Comparison of ENCODE assay signal across 11 mouse cellular contexts in the genomic region with DNA sequence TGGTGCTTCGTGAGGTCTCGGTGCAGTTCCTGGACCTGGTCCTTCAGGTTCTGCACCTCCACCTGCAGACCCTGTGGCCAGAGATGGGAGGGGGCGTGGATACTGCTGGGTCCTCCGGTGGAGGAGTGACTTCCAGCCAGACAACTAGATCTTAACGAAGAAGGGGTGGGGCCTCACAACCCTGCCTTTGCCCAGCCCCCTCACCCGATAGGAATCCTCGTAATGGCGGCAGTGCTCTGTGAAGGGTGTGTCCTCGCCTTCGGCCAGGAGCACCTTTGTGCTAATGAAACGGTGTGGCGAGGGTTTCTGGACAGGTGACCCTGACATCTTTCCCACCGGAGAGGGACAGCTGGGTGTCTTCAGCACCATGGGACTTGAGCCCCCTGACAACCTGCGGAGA. TPM values are rescaled to one million over a fixed set of nuclear protein-coding genes. Genes with fewer than 3 reads are reported as not detected.
DNase-seq lines count a peak whose midpoint lies in the region; ATAC-seq and TF ChIP-seq lines count a peak whose summit lies in the region.
"Had no signal": no experiment of that assay in that cellular context is flagged by ENCODE, and none has a peak within 500 bp of the region (broad histone marks: within the 10 kb centered on the region; RNA-seq: fewer than 3 reads in every experiment).

No protein-coding gene starts in this region.

- peak overlapping the region; percentile 65 for H3K4me2 ChIP-seq in liver, embryonic 11.5 days
- H3K4me2 ChIP-seq in liver, postnatal 0 days (ENCODE audit: low read depth, low read length), result no peak overlapping the region
- H3K4me2 ChIP-seq in embryonic facial prominence, embryonic 14.5 days (ENCODE audit: low read depth, low read length), result peak overlapping the region; percentile 65; the same call in 1 of the 2 replicates
- H3K4me2 ChIP-seq in intestine, embryonic 16.5 days (ENCODE audit: low read depth, low read length), result peak overlapping the region; percentile 79

- H3K36me3 ChIP-seq in liver, embryonic 11.5 days (ENCODE audit: control insufficient read depth, insufficient read depth, low read length), result no peaks in the 10 kb centered on the region; the same call in 1 of the 2 replicates
- H3K36me3 ChIP-seq in liver, postnatal 0 days (replicated peaks; ENCODE audit: insufficient read depth, low read length), result no peaks in the 10 kb centered on the region
- no peaks in the 10 kb centered on the region for H3K36me3 ChIP-seq in embryonic facial prominence, embryonic 14.5 days (ENCODE audit: control insufficient read depth, insufficient read depth, low read length)
- H3K36me3 ChIP-seq in intestine, embryonic 16.5 days (ENCODE audit: control insufficient read depth, insufficient read depth, low read length), result no peaks in the 10 kb centered on the region; the same call in 1 of the 2 replicates
- peaks cover 3% of the 10 kb centered on the region; the same call in 1 of the 2 replicates for H3K36me3 ChIP-seq in small intestine, adult 2 months (ENCODE audit: control insufficient read depth, insufficient read depth, low read length)

- WGBS in liver, embryonic 11.5 days, result 6% methylated on average over 14 of the region's 14 CpGs
- 4% methylated on average over 14 of the region's 14 CpGs for WGBS in liver, postnatal 0 days (ENCODE audit: insufficient replicate concordance)
- 4% methylated on average over 14 of the region's 14 CpGs for WGBS in embryonic facial prominence, embryonic 14.5 days
- 5% methylated on average over 14 of the region's 14 CpGs for WGBS in intestine, embryonic 16.5 days
- WGBS in small intestine, adult 2 months, result 6% methylated on average over 14 of the region's 14 CpGs

- H3K27me3 ChIP-seq in liver, embryonic 11.5 days (replicated peaks; ENCODE audit: control insufficient read depth, insufficient read depth, low read length), result peaks cover 69% of the 10 kb centered on the region
- peaks cover 60% of the 10 kb centered on the region for H3K27me3 ChIP-seq in liver, postnatal 0 days (ENCODE audit: insufficient read depth, low read length)
- H3K27me3 ChIP-seq in embryonic facial prominence, embryonic 14.5 days (replicated peaks; ENCODE audit: control insufficient read depth, insufficient read depth, low read length), result peaks cover 64% of the 10 kb centered on the region
- peaks cover 48% of the 10 kb centered on the region for H3K27me3 ChIP-seq in intestine, embryonic 16.5 days (replicated peaks; ENCODE audit: control insufficient read depth, insufficient read depth, low read length)
- peaks cover 43% of the 10 kb centered on the region for H3K27me3 ChIP-seq in small intestine, adult 2 months (ENCODE audit: control insufficient read depth, insufficient read depth, low read length)

- H3K9ac ChIP-seq in liver, embryonic 11.5 days (ENCODE audit: low read depth, low read length), result no peak overlapping the region
- no peak overlapping the region for H3K9ac ChIP-seq in liver, postnatal 0 days (replicated peaks)
- H3K9ac ChIP-seq in embryonic facial prominence, embryonic 14.5 days (ENCODE audit: low read depth, low read length), result no peak overlapping the region; the same call in 1 of the 2 replicates
- no peak overlapping the region; the same call in 1 of the 2 replicates for H3K9ac ChIP-seq in intestine, embryonic 16.5 days (ENCODE audit: low read depth, low read length)

- no peaks in the 10 kb centered on the region for H3K9me3 ChIP-seq in liver, embryonic 11.5 days (ENCODE audit: control insufficient read depth, low read length)
- no peaks in the 10 kb centered on the region for H3K9me3 ChIP-seq in liver, postnatal 0 days (ENCODE audit: low read length)
- H3K9me3 ChIP-seq in embryonic facial prominence, embryonic 14.5 days (ENCODE audit: control insufficient read depth, low read length), result no peaks in the 10 kb centered on the region
- no peaks in the 10 kb centered on the region for H3K9me3 ChIP-seq in intestine, embryonic 16.5 days (ENCODE audit: control insufficient read depth, low read length)

- TF ChIP-seq CTCF in liver, postnatal 0 days (IDR thresholded peaks at IDR 0.05; ENCODE audit: low read depth), result no peak
- TF ChIP-seq CTCF in small intestine, adult 2 months (IDR thresholded peaks at IDR 0.05; ENCODE audit: extremely low read depth, insufficient read length, insufficient replicate concordance, low read depth, low read length), result no peak

- H3K4me3 ChIP-seq in liver, embryonic 11.5 days (ENCODE audit: low read depth, low read length), result peak overlapping the region; percentile 44
- H3K4me3 ChIP-seq in liver, postnatal 0 days (ENCODE audit: low read depth, low read length), result no peak overlapping the region
- H3K4me3 ChIP-seq in embryonic facial prominence, embryonic 14.5 days (ENCODE audit: low read depth, low read length), result peak overlapping the region; percentile 12; the same call in 1 of the 2 replicates
- peak overlapping the region; percentile 42; the same call in 1 of the 2 replicates for H3K4me3 ChIP-seq in intestine, embryonic 16.5 days (ENCODE audit: low read length)
- peak overlapping the region; percentile 21 for H3K4me3 ChIP-seq in small intestine, adult 2 months (ENCODE audit: low read depth, low read length)

- peaks cover 27% of the 10 kb centered on the region for H3K4me1 ChIP-seq in liver, embryonic 11.5 days (replicated peaks; ENCODE audit: control insufficient read depth, insufficient read depth, low read length)
- H3K4me1 ChIP-seq in liver, postnatal 0 days (ENCODE audit: insufficient read depth), result peaks cover 2% of the 10 kb centered on the region; the same call in 1 of the 2 replicates
- peaks cover 9% of the 10 kb centered on the region for H3K4me1 ChIP-seq in embryonic facial prominence, embryonic 14.5 days (ENCODE audit: control insufficient read depth, insufficient read depth, low read length)
- peaks cover 16% of the 10 kb centered on the region for H3K4me1 ChIP-seq in intestine, embryonic 16.5 days (ENCODE audit: control insufficient read depth, insufficient read depth, low read length)
- H3K4me1 ChIP-seq in small intestine, adult 2 months (ENCODE audit: control insufficient read depth, insufficient read depth, insufficient read length, low read length), result peaks cover 12% of the 10 kb centered on the region

- ATAC-seq in liver, embryonic 11.5 days (replicated peaks; ENCODE audit: low FRiP score), result 0 out of 2 replicates have a peak, but pooled peaks have one; percentile 38
- ATAC-seq in liver, postnatal 0 days, result no peak
- ATAC-seq in embryonic facial prominence, embryonic 14.5 days (ENCODE audit: low read depth), result no peak
- ATAC-seq in intestine, embryonic 16.5 days, result peak; percentile 29; the same call in 1 of the 2 replicates

- TF ChIP-seq EP300 in liver, postnatal 0 days (IDR thresholded peaks at IDR 0.05; ENCODE audit: low read depth), result no peak

- no peak overlapping the region for H3K27ac ChIP-seq in liver, embryonic 11.5 days (ENCODE audit: low read depth, low read length)
- H3K27ac ChIP-seq in liver, postnatal 0 days (ENCODE audit: low read depth), result no peak overlapping the region
- no peak overlapping the region for H3K27ac ChIP-seq in embryonic facial prominence, embryonic 14.5 days (replicated peaks; ENCODE audit: low read depth, low read length)
- H3K27ac ChIP-seq in intestine, embryonic 16.5 days (ENCODE audit: low read length), result no peak overlapping the region
- no peak overlapping the region for H3K27ac ChIP-seq in small intestine, adult 2 months (ENCODE audit: insufficient read depth, low read depth, low read length)

- TF ChIP-seq POLR2A in small intestine, adult 2 months (IDR thresholded peaks at IDR 0.05; ENCODE audit: low read depth, low read length), result no peak

- DNase-seq in liver, embryonic 11.5 days (ENCODE audit: low spot score), result no peak
- DNase-seq in liver, postnatal 0 days, result no peak
- DNase-seq in embryonic facial prominence, embryonic 14.5 days (ENCODE audit: low spot score), result no peak
- DNase-seq in Muller cell, postnatal 12 days (ENCODE audit: inconsistent ontology term), result no peak
- no peak for DNase-seq in thymus, postnatal 25 days
- no peak for DNase-seq in thymus, adult 18-20 months
- DNase-seq: kidney, postnatal 14 days; lung, postnatal 14 days had no signal

RNA-seq across cellular contexts. Expression of a gene that starts 6.6 kb away (rescaled TPM):
- 0.53 and 0.97 TPM in 2 replicates for polyA plus RNA-seq in liver, embryonic 11.5 days (2014; fragmentation: Nextera tagmentation; extraction: Ambion mirVana)
- polyA plus RNA-seq in liver, postnatal 0 days (2015; fragmentation: Nextera tagmentation; extraction: Ambion mirVana), result 0.13 TPM in 1 of 2 replicates, not detected in the other
- polyA plus RNA-seq in embryonic facial prominence, embryonic 14.5 days (2014; fragmentation: Nextera tagmentation; extraction: Ambion mirVana), result 0.56 and 0.84 TPM in 2 replicates
- polyA plus RNA-seq in intestine, embryonic 16.5 days (2015; fragmentation: Nextera tagmentation; extraction: Ambion mirVana), result 1.5 and 1.8 TPM in 2 replicates
- 2.1 and 3.7 TPM in 2 replicates for polyA plus RNA-seq in small intestine, adult 2 months (2012; rRNA removed)

RNA-seq across cellular contexts. Expression of a gene that starts 13.4 kb away (rescaled TPM):
- polyA plus RNA-seq in liver, embryonic 11.5 days (2014; fragmentation: Nextera tagmentation; extraction: Ambion mirVana), result 546 and 596 TPM in 2 replicates
- 207 and 213 TPM in 2 replicates for polyA plus RNA-seq in liver, postnatal 0 days (2015; fragmentation: Nextera tagmentation; extraction: Ambion mirVana)
- 395 and 470 TPM in 2 replicates for polyA plus RNA-seq in embryonic facial prominence, embryonic 14.5 days (2014; fragmentation: Nextera tagmentation; extraction: Ambion mirVana)
- polyA plus RNA-seq in intestine, embryonic 16.5 days (2015; fragmentation: Nextera tagmentation; extraction: Ambion mirVana), result 281 and 323 TPM in 2 replicates
- 5.0 and 8.7 TPM in 2 replicates for polyA plus RNA-seq in small intestine, adult 2 months (2012; rRNA removed)

RNA-seq across cellular contexts. Expression of a gene that starts 15.2 kb away (rescaled TPM):
- 20.6 and 21.1 TPM in 2 replicates for polyA plus RNA-seq in liver, embryonic 11.5 days (2014; fragmentation: Nextera tagmentation; extraction: Ambion mirVana)
- polyA plus RNA-seq in liver, postnatal 0 days (2015; fragmentation: Nextera tagmentation; extraction: Ambion mirVana), result 5.9 and 6.9 TPM in 2 replicates
- polyA plus RNA-seq in embryonic facial prominence, embryonic 14.5 days (2014; fragmentation: Nextera tagmentation; extraction: Ambion mirVana), result 25.1 and 26.9 TPM in 2 replicates
- polyA plus RNA-seq in intestine, embryonic 16.5 days (2015; fragmentation: Nextera tagmentation; extraction: Ambion mirVana), result 13.7 and 15.4 TPM in 2 replicates
- polyA plus RNA-seq in small intestine, adult 2 months (2012; rRNA removed), result 16.5 and 26.5 TPM in 2 replicates

RNA-seq across cellular contexts. Expression of a gene that starts 20.7 kb away (rescaled TPM):
- not detected in 2 replicates for polyA plus RNA-seq in liver, embryonic 11.5 days (2014; fragmentation: Nextera tagmentation; extraction: Ambion mirVana)
- not detected in 2 replicates for polyA plus RNA-seq in liver, postnatal 0 days (2015; fragmentation: Nextera tagmentation; extraction: Ambion mirVana)
- polyA plus RNA-seq in embryonic facial prominence, embryonic 14.5 days (2014; fragmentation: Nextera tagmentation; extraction: Ambion mirVana), result not detected in 2 replicates
- polyA plus RNA-seq in intestine, embryonic 16.5 days (2015; fragmentation: Nextera tagmentation; extraction: Ambion mirVana), result not detected in 2 replicates
- not detected in 2 replicates for polyA plus RNA-seq in small intestine, adult 2 months (2012; rRNA removed)
- polyA plus RNA-seq: gonadal fat pad, adult 2 months had no signal

RNA-seq across cellular contexts. Expression of a gene that starts 26.3 kb away (rescaled TPM):
- polyA plus RNA-seq in liver, embryonic 11.5 days (2014; fragmentation: Nextera tagmentation; extraction: Ambion mirVana), result 0.32 and 0.42 TPM in 2 replicates
- 0.38 TPM in 1 of 2 replicates, not detected in the other for polyA plus RNA-seq in liver, postnatal 0 days (2015; fragmentation: Nextera tagmentation; extraction: Ambion mirVana)
- 1.4 and 2.0 TPM in 2 replicates for polyA plus RNA-seq in embryonic facial prominence, embryonic 14.5 days (2014; fragmentation: Nextera tagmentation; extraction: Ambion mirVana)
- polyA plus RNA-seq in intestine, embryonic 16.5 days (2015; fragmentation: Nextera tagmentation; extraction: Ambion mirVana), result 1.5 and 1.9 TPM in 2 replicates
- polyA plus RNA-seq in small intestine, adult 2 months (2012; rRNA removed), result 0.34 and 0.67 TPM in 2 replicates

Comparison
In these comparisons a context has a peak if more than half of its experiments do, and no peak if none do; other contexts are left out.
1. ATAC-seq: peak in liver, embryonic 11.5 days (single experiment) and intestine, embryonic 16.5 days (single experiment); none in liver, postnatal 0 days (single experiment) and embryonic facial prominence, embryonic 14.5 days (single experiment).
2. RNA of a gene that starts 13.4 kb away (polyA plus RNA-seq): 546 to 596 TPM in liver, embryonic 11.5 days, 395 to 470 TPM in embryonic facial prominence, embryonic 14.5 days, 281 to 323 TPM in intestine, embryonic 16.5 days and 207 to 213 TPM in liver, postnatal 0 days; 5.0 to 8.7 TPM in small intestine, adult 2 months; every median in the first group is over 10 times any median in the second.